Mouse (Mus musculus) hindbrain, embryonic 11.5 days (tissue): Measurements from ENCODE around the gene Castor1. TPM values are rescaled to one million over a fixed set of nuclear protein-coding genes. Genes with fewer than 3 reads are reported as not detected.

Experiments
- ATAC-seq: fragments of 200-750 bp; cut with Nextera tagmentation; 2 replicates; pipeline ENCODE4 v1.8.0; 2017; ENCODE audit warnings: mild to moderate bottlenecking, moderate TSS enrichment, moderate library complexity; ENCODE audit not compliant: low FRiP score
- DNase-seq: peaks from one replicate; pipeline ENCODE4 v3.0.0-alpha.2; 2015; ENCODE audit warnings: low spot score
- H3K27ac ChIP-seq: fragments of 300-500 bp; sonication (generic); 2 replicates; pipeline ENCODE4 v1.5.1; 2014; ENCODE audit warnings: mild to moderate bottlenecking, low read depth, low read length
- H3K27me3 ChIP-seq: fragments of 300-500 bp; sonication (generic); 2 replicates; pipeline ENCODE4 v1.6.1; 2014; ENCODE audit warnings: mild to moderate bottlenecking, low read length, moderate library complexity, mixed read lengths; ENCODE audit not compliant: control insufficient read depth, insufficient read depth
- H3K36me3 ChIP-seq: fragments of 300-500 bp; sonication (generic); 2 replicates; pipeline ENCODE4 v1.6.1; 2014; ENCODE audit warnings: mild to moderate bottlenecking, low read length, moderate library complexity, mixed read lengths; ENCODE audit not compliant: control insufficient read depth, insufficient read depth
- H3K4me1 ChIP-seq: fragments of 300-500 bp; sonication (generic); replicated peaks from 2 replicates; pipeline ENCODE4 v1.6.1; 2014; ENCODE audit warnings: low read length, mixed read lengths; ENCODE audit not compliant: control insufficient read depth, insufficient read depth
- H3K4me2 ChIP-seq: fragments of 300-500 bp; sonication (generic); replicated peaks from 2 replicates; pipeline ENCODE4 v1.6.1; 2014; ENCODE audit warnings: mild to moderate bottlenecking, low read depth, low read length
- H3K4me3 ChIP-seq: fragments of 300-500 bp; sonication (generic); 2 replicates; pipeline ENCODE4 v1.5.1; 2014; ENCODE audit warnings: low read depth, low read length
- H3K9ac ChIP-seq: fragments of 300-500 bp; sonication (generic); 2 replicates; pipeline ENCODE4 v1.6.1; 2014; ENCODE audit warnings: low read depth, low read length
- H3K9me3 ChIP-seq: fragments of 300-500 bp; sonication (generic); 2 replicates; pipeline ENCODE4 v1.6.1; 2016; ENCODE audit warnings: low read length; ENCODE audit not compliant: control insufficient read depth
- WGBS: fragments of 180-500 bp; shearing (Covaris S2); extraction: QIAGEN DNeasy Blood & Tissue Kit; methylation state at CpG from one replicate; pipeline ENCODE4 v1.1.7; 2014; 5-methylcytosine and 5-hydroxymethylcytosine counted together
- polyA plus RNA-seq: library from polyadenylated mRNA; unstranded; fragments of >200 nt; fragmentation: Nextera tagmentation; extraction: Ambion mirVana; gene quantifications from 2 replicates; pipeline ENCODE4 v1.2.1, GENCODE M21; 2014

The Castor1 gene
- polyA plus RNA-seq, 1 experiment from 2014 or later = 3.4 TPM

DNA sequence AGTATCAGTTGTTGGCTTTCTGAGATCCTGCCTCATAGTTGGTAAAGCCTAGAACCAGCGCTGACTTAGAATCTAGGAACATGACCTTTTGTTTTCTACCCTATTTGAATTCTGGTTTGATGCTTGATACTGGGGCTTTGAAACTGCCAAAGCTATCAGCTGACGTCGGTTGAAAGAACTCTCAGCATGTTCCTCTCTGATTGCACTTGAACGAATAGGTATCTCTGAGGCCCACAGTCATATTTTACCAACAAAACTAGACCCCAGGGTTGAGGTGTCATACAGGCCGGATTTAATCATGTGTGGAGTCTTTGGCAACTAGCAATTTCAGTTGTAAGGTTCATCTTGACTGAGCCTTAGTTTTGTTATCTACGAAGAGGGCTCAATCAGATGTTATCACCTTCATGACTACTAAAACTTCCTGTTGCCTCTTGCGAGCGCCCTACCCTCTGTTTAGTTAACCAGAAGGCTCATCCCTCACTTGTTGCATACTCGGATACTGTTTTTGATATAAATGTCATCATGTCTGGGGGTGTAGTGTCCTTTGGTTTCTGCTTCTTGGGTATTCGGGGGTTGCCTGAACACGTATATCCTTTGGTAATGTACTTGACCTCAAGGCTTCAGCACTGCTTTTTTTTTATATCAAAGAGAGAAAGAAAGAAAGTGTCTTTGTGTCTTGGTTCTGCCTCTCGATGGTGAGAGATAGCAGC lies 14.9 kb upstream of the Castor1 start:
- no peaks in the 10 kb centered on the region for H3K27me3 ChIP-seq
- H3K4me3 ChIP-seq = no peak overlapping the region
- no peak for ATAC-seq
- H3K36me3 ChIP-seq = no peaks in the 10 kb centered on the region
- no peak overlapping the region for H3K9ac ChIP-seq
- DNase-seq = no peak
- H3K9me3 ChIP-seq = no peaks in the 10 kb centered on the region
- 91% methylated on average over 12 of the region's 12 CpGs for WGBS
- no peaks in the 10 kb centered on the region for H3K4me1 ChIP-seq
- H3K4me2 ChIP-seq = no peak overlapping the region
- H3K27ac ChIP-seq = no peak overlapping the region

DNA sequence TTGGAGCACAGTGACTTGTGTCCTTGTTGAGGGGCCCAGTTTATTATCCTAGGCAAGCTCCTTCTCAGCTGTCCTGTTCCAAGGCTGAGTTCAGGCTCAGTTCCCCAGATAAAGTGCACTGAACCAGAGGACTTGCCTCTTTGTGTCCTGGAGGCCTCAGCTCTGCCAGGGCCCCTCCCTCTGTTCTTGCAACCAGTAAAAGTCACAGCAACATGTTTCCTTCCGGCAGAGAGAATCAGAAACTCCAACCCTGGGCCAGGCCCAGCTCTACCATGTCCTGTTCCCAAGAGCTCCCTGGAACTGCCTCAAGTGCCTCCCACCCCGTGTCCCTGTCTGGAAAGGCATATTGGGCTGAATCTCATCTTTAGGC lies 14.3 kb upstream of the Castor1 start:
- no peak overlapping the region for H3K9ac ChIP-seq
- ATAC-seq (no peak), DNase-seq (no peak)
- no peak overlapping the region for H3K27ac ChIP-seq
- no peak overlapping the region for H3K4me3 ChIP-seq
- no peaks in the 10 kb centered on the region for H3K36me3 ChIP-seq
- H3K4me1 ChIP-seq = no peaks in the 10 kb centered on the region
- no peak overlapping the region for H3K4me2 ChIP-seq
- 55% methylated on average over 2 of the region's 2 CpGs for WGBS
- H3K9me3 ChIP-seq = no peaks in the 10 kb centered on the region
- no peaks in the 10 kb centered on the region for H3K27me3 ChIP-seq

DNA sequence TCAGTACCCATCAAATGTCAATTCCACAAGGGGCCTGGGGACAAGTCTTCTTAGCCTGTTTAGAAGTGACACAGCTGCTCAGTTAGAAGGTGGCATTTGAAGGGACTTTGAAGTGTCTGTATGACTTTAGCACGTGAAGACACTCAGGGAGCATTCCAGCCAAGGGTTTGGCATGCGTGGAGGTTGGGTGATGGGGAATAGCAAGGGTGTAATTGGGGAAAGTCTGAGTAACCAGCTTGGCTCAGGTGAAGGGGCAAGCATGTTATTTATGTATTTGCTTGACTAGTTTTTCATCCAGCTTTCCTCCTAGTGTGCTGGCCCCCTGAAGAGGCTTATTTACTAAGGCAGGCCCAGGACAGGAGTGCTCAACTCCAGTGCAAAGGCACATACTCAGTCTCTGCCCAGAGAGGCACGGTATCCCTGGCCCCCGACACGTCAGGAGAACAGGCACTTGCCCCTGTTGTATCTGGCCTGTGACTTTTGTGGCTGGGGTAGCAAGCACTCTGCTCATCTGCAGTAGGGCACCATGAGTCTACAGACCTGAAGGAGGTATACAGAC lies 12.8 kb upstream of the Castor1 start:
- H3K27ac ChIP-seq = no peak overlapping the region
- WGBS = 89% methylated on average over 5 of the region's 5 CpGs
- DNase-seq (no peak), ATAC-seq (no peak)
- no peak overlapping the region for H3K4me3 ChIP-seq
- no peaks in the 10 kb centered on the region for H3K36me3 ChIP-seq
- H3K9me3 ChIP-seq = no peaks in the 10 kb centered on the region
- no peaks in the 10 kb centered on the region for H3K27me3 ChIP-seq
- H3K4me2 ChIP-seq = no peak overlapping the region
- no peak overlapping the region for H3K9ac ChIP-seq
- no peaks in the 10 kb centered on the region for H3K4me1 ChIP-seq

DNA sequence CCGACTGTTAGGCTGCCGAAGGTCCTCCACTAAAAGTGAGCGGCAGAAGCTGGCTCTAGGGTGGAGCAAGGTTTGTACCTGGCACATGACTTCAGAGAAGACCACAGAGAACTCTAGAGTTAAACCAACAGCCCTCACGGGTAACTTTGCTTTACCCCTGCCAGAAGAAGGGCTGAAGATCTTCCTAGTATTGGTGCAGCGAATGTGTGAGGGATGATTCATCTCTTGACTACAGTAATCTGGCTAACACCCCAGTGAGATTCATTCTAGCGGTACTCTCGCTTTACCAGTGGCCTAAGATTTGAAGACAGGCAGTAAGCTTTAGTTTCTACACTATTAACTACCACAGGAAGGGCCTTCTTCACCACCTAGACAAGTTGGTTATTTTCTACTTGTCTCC lies 12.1 kb upstream of the Castor1 start:
- WGBS = 89% methylated on average over 7 of the region's 7 CpGs
- ATAC-seq (no peak), DNase-seq (no peak)
- no peak overlapping the region for H3K4me2 ChIP-seq
- H3K9me3 ChIP-seq = no peaks in the 10 kb centered on the region
- no peak overlapping the region for H3K4me3 ChIP-seq
- no peak overlapping the region for H3K27ac ChIP-seq
- no peaks in the 10 kb centered on the region for H3K4me1 ChIP-seq
- no peaks in the 10 kb centered on the region for H3K27me3 ChIP-seq
- H3K36me3 ChIP-seq = no peaks in the 10 kb centered on the region
- H3K9ac ChIP-seq = no peak overlapping the region

DNA sequence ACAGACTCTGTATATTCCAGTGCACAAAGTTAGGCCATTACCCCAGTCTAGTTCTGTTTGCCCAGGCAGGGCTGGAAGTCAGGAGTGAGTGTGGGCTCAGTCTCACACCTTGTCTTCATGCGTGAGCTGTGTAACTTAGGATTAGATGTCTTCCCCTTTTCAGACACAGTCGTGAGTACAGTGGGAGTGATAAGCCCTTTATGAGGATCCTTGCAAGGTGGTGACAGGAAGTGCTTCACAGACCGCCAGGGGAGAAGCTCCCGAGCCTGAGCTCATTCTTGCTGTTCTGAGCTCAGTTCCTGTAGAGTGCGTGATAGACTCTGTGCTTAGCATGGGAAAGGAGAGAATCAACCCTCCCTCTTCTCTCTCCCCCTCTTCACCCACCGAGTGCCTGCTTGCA lies 11.5 kb upstream of the Castor1 start:
- WGBS = 85% methylated on average over 6 of the region's 6 CpGs
- ATAC-seq (no peak), DNase-seq (no peak)
- H3K9ac ChIP-seq = no peak overlapping the region
- H3K36me3 ChIP-seq = no peaks in the 10 kb centered on the region
- no peaks in the 10 kb centered on the region for H3K9me3 ChIP-seq
- H3K27me3 ChIP-seq = no peaks in the 10 kb centered on the region
- H3K27ac ChIP-seq = no peak overlapping the region
- no peak overlapping the region for H3K4me3 ChIP-seq
- H3K4me1 ChIP-seq = no peaks in the 10 kb centered on the region
- no peak overlapping the region for H3K4me2 ChIP-seq

DNA sequence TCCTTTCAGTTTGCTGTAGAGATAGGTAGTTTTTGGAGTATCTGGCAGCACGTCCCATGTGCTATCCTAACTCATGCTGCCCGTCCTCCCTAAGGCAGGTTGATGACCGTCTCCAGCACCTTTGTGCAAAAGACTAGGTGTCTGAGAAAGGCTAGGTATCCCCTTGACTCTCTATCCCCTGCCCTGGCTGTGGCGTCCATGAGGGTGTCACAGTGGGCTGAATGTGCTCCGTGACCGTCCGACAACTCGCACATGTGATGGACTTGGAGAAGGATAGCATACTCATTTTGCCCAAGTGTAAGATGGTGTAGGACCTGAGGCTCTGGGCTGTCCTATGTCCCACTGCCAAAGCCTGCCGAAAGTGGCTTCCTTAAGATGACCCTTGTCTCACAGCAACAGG lies 10.4 kb upstream of the Castor1 start:
- ATAC-seq = no peak
- no peaks in the 10 kb centered on the region for H3K27me3 ChIP-seq
- H3K27ac ChIP-seq = no peak overlapping the region
- DNase-seq = no peak
- no peaks in the 10 kb centered on the region for H3K9me3 ChIP-seq
- no peak overlapping the region for H3K4me3 ChIP-seq
- WGBS = 93% methylated on average over 9 of the region's 9 CpGs
- no peak overlapping the region for H3K4me2 ChIP-seq
- H3K9ac ChIP-seq = no peak overlapping the region
- no peaks in the 10 kb centered on the region for H3K4me1 ChIP-seq
- H3K36me3 ChIP-seq = no peaks in the 10 kb centered on the region

DNA sequence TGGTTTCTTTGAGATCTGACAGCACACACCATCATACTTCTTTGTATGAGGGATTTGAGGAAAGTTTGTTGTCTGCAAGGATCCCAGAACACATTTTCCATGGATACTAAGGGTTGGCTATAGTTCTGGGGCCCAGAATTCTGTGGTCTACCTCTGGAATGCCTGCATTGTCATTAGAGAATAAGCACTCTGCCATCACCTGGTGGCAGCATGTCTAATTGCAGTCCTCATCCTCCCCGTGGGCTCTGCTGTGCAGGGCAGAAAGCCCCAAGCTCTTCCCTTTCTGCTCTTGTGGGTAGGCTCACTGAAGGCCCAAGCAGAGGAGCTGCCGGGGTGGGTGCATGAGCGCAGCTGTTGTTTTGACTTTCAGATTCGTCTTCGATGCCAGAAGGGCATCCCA lies 8.5 kb upstream of the Castor1 start:
- H3K9ac ChIP-seq = no peak overlapping the region
- 0 out of 2 replicates have a peak, but pooled peaks cover 3% of the 10 kb centered on the region for H3K36me3 ChIP-seq
- 76% methylated on average over 5 of the region's 5 CpGs for WGBS
- DNase-seq (no peak), ATAC-seq (no peak)
- no peak overlapping the region for H3K4me2 ChIP-seq
- no peaks in the 10 kb centered on the region for H3K9me3 ChIP-seq
- H3K27me3 ChIP-seq = no peaks in the 10 kb centered on the region
- H3K4me3 ChIP-seq = no peak overlapping the region
- H3K27ac ChIP-seq = no peak overlapping the region
- no peaks in the 10 kb centered on the region for H3K4me1 ChIP-seq

DNA sequence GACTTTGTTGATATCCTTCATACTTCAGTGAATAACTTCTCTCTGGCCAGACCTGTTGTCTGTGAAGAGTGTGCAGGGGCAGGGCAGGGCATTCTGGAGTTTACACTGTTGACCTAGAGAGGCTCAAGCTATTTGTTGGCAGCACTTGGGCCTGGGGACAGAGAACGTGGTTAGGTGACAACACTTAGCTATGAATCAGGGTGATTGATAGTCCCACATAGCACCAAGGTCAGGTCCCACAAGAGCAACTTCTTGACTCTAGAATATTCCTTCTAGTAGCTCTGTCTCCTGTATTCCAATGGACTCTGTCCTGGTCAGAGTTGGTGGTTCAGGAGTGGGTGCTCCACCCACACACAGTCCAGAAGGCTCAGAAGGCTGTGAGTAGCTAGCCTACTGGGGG lies 7.2 kb upstream of the Castor1 start:
- 0 out of 2 replicates have a peak, but pooled peaks cover 3% of the 10 kb centered on the region for H3K36me3 ChIP-seq
- H3K9me3 ChIP-seq = no peaks in the 10 kb centered on the region
- H3K4me1 ChIP-seq = no peaks in the 10 kb centered on the region
- ATAC-seq = no peak
- DNase-seq = no peak
- no peak overlapping the region for H3K4me2 ChIP-seq
- 83% methylated on average over 1 of the region's 1 CpGs for WGBS
- no peaks in the 10 kb centered on the region for H3K27me3 ChIP-seq
- no peak overlapping the region for H3K9ac ChIP-seq
- no peak overlapping the region for H3K4me3 ChIP-seq
- H3K27ac ChIP-seq = no peak overlapping the region

DNA sequence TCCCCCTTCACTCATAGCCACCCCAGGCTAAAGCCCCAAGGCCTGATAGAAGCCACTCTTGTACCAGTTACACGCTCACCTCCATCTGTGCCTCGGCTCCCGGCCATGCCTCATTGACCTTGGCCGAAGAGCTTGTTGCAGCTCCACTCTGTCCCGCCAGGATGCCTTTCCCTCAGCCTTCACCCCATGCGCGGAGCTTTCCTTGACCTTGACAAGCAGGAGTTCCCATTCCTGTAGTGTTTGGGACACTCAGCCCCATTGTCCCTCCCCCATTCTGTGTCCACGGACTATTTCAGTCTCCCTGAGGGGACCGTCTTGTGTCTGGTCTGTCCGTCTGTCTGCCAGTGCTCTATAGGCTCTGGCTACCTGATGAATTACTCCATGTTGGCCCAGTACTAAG lies 4.9 kb upstream of the Castor1 start:
- Histone ChIP-seq H3K36me3 (0 out of 2 replicates have a peak, but pooled peaks cover 3% of the 10 kb centered on the region), H3K9ac (no peak overlapping the region), H3K9me3 (no peaks in the 10 kb centered on the region), H3K4me1 (no peaks in the 10 kb centered on the region), H3K27me3 (no peaks in the 10 kb centered on the region), H3K4me2 (no peak overlapping the region), H3K4me3 (no peak overlapping the region), H3K27ac (no peak overlapping the region)
- 91% methylated on average over 10 of the region's 10 CpGs for WGBS
- no peak for DNase-seq
- ATAC-seq = no peak
